Mouse (Mus musculus) frontal cortex, adult (tissue): ENCODE measurements around the gene Lbh.

Source experiments
- ATAC-seq: cut with Nextera tagmentation; 2 replicates; pipeline ENCODE4 v1.9.2; 2017; ENCODE audit warnings: mild to moderate bottlenecking, moderate library complexity, mixed read lengths; ENCODE audit not compliant: low TSS enrichment

Gene Lbh

DNA sequence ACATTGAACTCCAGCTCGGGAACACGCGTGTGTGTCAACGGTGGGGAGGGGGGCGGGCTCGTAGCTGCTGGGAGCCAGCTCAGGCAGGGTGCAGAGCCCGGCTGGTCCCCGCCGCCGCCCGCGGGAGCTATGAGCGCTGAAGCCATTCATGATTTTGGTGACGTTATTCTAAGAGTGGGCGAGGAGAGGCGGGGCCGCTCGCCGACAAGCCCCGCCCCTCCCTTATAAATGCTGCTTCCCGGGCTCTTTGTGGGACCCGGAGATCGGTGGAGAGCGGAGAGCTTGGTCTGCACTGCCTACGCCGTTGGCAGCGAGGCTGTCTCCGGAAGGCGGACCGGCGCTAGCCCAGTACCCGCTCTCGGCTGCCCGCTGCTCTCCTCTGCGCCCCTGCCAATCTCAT, at the start of gene Lbh:
TSS of gene Lbh (plus strand) at position 253 of the 400 bp plus-strand sequence.
- peak; percentile 79 for ATAC-seq

DNA sequence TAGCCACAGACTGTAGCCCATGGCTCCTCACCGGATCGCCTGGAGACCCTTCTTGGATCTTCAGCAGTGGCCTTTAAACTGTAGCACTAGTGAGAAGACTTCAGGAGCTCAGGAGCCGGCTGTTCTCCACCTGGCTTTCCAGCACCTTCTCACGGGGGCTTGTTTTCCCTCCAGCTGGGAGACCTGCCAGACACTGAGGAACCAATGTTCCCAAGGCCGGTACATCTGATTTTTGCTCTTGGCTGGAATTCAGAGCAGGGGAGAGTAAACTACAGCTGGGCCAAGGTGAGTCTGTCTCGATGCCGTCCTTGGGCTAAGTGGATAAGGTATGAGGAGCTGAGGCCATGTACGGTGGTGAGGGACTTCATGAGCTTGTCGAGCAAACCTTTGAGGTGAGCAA, 39.1 kb upstream of the Lbh start:
- ATAC-seq, result no peak

DNA sequence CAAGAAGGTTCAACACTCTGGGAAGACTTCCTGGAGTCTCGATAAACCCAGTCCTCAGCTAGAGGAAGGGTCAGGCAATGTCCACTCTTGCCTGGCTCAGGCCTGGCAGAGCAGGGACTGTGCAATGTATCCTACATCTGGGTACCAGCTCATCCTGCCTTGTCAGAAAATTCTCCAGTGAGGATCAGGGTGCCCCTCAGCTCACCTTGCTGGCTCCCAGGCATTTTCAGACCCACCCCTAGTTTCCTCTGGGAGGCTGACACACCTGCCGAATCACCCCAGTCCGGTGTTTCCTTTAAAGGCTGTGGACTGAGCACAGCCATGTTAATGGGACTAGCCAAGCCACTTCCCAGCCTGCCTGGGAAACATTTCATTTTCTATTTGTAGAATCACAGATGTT, 37.9 kb upstream of the Lbh start:
- no peak for ATAC-seq

DNA sequence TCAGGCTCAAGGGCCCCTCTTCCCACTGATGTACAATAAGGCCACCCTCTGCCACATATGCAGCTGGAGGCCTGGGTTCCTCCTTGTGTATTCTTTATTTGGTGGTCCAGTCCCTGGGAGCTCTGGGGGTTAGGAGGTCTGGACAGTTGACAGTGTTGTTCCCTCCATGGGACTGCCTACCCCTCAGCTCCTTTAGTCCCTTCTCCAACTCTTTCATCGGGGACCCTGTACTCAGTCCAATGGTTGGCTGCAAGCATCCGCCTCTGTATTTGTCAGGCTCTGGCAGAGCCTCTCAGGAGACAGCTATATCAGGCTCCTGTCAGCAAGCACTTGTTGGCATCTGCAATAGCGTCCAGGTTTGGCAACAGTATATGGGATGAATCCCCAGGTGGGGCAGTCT, 37.1 kb upstream of the Lbh start:
- no peak for ATAC-seq

DNA sequence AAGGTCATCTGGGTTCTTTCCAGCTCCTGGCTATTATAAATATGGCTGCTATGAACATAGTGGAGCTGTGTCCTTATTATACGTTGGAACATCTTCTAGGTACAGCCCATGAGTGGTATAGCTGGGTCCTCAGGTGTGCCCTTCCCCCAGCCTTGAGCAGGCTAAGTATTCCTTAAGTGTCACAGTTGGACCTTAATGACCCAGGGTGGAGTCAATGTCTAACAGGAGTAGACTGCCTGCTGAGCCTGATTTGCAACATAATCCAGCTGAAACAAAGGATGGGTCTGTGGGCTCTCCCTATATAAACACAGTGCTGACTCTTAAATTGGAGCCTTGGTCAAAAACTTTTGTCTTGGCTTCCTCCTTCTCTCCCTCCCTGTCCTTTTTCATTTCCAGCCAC, 36.3 kb upstream of the Lbh start:
- no peak for ATAC-seq

DNA sequence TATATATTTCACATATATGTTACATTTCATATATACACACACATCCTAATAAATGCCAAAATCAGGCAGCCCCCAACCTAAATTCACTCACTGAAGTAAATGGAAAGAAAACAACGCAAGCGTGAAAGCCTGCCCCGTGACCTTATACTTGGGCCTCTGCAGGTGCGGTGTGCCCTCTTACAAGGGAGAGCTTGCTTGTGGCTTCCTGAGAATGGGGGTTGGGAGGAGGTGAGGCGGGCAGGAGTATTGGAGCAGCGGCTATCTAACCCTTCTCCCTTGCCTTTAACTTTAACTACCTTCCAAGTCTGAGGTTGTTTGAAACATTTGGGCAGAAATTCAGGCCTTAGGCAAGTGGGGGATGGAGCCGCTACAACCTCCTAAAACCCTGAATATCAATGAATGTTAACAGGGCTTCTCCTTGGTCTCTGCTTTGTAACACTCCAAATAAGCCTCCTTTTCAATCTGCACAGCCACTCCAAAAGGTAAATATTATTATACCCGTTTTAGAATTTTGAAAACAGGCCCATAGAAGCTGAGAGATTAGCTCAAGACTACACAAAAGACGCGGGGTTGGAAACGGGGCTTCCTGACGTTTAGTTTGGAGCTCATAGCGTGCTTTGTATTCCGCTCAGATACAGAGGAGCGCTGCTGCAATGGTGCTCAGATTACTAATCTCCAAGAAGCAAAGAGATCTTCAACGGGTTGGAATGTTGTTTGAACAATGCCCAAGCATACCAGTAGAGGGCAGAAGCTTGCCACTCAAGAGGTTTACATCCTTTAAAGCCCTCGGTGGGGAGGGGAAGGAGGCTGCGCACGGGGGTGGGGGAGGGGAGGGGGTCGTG, 28.3 kb upstream of the Lbh start:
- peak; percentile 88 for ATAC-seq

DNA sequence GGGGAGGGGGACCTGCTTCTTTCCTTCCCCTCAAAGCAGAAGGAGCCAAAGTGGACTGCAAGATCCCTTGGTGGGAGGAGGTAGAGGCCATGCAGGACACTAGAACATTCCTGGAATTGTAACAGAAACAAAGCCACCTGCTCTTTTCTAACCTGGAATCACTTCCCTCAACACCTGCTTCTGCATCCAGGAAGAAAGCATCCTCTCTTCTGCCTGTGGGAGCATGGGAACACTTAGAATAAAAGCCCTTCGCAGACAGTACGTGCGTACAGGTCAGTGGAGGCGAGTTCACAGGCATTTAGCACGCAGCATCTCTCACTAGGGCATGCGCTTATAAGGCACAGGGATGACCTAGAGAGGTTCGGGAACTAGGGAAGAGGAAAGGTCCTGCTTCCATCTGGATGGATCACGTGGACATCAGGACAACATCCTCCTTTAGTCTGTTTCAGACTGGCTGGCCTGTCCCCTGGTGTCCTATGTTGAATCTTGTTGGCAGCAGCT, 27.7 kb upstream of the Lbh start:
- no peak for ATAC-seq

DNA sequence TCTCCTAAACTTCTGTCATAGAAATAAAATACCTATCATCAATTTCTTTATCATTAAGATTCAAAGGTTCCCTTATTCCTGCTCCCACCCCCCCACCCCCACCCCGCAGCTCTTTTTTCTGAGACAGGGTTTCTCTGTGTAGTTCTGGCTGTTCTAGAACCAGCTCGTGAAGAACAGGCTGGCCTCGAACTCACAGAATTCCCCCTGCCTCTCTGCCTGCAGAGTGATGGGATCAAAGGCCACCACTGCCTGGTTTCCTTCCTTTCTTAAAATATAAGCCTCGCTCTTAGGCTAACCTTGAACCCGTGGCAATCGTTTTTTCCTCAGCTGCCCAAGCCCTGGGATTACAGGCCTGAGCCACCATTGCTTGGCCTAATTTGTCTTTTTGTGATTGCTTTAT, 26.5 kb upstream of the Lbh start:
- no peak for ATAC-seq

DNA sequence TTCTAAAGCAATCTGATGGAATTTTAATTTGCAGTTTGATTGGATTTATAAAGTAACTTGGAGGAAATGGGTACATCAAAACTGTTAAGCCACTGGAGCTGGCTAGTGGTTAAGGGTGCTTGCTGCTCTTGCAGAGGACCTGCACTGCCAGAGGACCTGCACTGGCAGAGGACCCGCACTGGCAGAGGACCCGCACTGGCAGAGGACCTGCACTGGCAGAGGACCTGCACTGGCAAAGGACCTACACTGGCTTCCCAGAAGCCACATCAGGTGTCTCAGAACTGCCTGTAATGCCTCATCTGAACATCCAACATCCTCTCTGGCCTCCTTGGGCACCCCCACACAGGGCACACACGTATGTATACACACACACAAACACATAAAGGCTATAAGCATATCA, 22.6 kb upstream of the Lbh start:
- ATAC-seq, result no peak

DNA sequence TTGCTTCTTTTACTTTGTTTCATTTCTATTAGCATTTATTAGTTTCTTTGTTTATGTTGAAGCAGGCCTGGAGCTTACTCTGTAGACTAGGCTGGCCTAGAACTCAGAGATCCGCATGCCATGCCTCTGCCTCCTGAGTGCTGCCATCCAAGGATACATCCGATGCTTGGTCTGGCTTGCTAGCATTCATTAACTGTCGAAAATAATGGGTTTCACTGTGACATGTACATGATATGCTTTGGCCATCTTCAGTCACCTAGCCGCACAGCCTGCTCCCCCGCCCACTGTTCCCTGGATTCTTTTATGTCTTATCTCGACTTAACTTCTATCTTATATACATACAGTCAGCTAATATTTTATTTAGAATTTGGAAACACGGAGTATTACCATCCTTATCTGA, 21.0 kb upstream of the Lbh start:
- no peak for ATAC-seq

DNA sequence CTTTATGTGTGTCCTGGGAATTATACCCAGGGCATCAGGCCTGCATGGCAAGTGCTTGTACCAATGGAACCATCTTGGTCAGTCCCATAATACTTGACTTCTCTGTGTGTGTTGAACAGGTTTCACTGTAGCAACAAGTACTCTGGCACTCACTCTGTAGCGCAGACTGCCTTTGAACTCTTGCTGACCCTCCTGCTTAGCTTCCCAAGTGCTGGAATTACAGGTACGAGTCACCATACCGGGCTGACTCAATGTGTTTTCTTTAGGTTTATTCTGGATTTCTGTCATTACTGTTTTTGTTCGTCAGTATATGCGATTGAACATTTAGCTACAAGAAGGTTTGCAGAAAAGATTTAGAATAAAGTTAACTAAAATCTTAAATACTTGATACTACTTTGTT, 20.1 kb upstream of the Lbh start:
- ATAC-seq, result no peak

DNA sequence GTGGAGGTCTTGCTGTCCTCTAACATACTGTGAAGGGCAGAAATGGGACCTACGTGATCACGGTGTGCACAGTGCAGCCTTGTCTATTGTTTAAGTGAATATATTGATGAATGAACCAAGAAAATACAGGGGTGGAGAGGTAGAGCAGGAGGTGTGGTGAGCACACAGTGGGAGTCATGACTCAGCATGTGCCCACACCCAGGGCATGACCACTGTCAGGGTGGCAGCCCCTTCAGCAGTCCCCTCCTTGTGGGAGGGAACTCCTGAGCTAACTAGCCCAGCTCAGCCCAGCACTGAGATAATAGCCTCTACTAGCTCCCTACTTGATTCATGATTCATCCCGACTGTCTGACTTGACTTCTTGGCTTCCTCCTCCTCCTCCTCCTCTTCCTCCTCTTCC, 19.3 kb upstream of the Lbh start:
- no peak for ATAC-seq

DNA sequence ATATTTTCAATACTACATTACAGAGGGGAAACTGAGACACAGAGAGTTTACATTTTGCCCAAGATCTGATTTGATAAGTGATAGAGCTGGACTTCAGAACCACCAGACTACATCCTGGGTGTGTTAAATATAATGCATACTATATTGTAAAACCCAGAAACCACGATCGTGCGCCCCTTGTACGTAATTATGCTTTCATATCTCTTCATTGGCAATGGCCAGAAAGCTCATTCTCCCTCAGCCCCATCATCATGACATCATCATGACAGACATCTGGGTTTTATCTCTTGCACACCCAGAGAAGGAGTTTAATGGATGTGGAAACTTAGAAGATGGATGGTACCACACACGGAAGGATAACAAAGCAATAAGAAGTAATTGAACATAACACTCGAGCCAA, 17.1 kb upstream of the Lbh start:
- ATAC-seq, result no peak

DNA sequence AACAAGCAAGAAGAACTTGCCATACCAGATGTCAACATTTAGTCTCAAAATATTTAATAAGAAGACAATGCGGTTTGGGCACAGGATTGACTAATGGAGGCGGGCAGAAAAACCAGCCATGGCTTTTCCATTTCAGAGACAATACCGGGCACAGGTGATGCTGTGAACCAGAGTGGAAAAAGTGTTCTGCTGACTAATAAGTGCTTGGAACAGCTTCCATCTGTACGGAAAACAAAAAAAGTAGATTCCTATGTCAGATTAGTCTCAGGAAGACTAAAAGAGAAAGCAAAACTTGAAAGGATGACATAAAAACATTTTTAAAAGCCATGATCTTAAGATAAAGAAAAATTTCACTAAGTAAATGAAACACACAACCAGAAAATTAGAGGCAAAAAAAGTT, 16.4 kb upstream of the Lbh start:
- ATAC-seq, result no peak

DNA sequence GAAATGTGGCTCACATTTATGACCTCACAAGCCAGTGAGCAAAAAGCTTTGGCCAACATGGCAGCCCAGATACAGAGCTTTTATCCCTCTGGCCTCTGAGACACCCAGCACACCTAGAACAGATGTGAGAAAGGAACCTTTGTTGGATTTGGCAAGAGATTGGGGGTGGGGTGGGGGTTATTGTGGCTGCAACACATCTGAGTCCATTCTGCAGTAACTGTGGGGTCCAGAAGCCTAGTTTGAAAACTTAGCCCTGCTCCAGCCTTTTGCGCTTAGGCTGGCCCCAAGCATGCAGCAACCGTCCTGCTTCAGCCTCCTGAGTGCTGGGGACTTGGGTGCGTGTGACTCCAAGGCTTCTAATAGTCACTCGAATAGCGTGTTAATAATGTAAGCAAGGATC, 14.8 kb upstream of the Lbh start:
- ATAC-seq, result no peak

DNA sequence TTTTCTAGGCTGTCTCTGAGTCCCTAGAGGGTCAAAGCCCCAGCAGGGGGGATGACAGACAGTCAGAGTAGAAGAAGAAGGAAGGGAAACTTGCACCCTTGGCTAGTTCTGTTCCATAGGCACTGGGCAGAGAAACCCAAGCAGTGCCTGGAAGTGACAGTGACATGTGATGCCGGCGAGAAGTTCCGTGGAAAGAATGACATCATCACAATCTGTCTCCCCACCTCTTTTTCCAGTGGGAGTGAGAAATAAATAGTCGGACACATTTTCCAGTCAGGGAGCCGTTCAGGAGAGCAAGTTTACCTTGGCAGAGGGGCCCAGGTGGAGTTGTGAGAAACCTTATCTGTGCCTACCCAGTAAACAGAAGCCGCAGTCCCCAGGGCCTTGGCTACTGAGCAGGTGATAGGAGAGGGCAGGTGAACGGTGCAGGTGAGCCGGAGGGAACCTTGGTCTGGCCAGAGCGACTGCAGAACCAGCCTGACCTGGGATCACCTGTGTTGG, 14.1 kb upstream of the Lbh start:
- no peak for ATAC-seq

DNA sequence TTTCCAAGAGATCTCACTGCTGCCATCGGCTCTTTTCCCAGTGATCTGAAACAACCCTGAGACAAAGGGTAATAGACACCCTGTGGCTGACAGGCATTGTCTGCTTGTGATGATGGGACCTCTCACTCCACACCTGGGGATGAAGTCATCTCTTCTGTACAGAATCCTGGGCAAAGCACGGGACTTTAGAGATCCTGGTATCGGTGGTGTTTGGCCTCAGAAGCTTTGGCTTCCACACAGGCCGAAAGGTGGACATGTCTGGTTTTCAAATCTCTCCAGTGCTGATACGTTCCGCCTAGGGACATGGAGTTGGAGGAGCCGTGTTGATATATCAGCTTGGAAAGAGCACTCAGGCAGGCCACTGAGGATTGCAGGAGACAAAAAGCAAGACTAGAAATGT, 13.2 kb upstream of the Lbh start:
- no peak for ATAC-seq

DNA sequence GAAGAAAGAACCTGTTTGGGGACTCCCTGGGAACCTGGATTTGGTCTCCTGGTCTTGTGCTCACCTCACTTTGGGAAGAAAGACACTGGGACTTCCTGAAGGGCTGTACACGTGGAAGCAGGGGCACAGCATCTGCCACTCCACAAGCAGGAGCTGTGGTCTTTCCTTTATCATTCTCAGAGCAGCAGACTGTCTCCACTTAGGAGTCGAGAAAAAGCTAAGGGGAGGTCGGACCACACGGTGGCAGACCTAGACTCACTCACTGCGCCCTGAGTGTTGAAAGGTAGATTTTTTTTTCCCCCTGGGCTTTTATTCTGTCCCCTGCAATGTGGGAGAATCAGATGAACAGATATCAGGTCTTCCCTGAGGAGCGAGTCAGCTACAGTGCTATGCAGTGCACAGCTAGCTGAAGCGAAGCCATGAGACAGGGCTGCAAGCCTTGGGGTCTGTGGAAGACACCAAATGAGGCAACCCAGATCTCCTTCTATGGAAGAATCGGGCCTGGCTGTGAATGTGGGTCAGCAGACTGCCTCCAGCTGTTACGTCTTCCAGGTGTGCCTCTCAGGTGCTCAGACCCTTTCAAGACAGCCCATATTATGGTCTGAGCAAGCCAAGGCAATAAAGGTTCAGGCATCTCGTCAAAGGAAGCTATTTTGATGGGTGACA, 11.7 kb upstream of the Lbh start:
- ATAC-seq, result no peak

DNA sequence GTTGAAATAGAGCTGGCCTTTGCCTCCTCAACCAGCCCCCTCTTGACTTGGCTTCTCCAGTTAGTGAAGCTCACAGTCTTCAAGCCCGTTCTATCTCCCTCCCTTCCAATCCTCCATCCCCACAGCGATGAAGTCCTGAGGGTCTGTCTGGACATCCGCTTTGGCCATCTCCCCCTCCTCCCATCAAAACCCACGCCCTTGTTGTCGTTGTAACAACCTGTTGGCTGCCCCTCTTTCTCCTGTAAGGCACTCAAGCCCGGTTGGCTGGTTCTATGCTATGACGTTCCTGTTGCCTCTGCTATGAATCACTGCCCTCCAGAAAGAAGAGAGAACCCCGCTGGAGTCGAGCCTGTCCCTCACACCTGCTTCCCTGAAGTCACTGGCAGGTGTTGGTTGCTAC, 10.9 kb upstream of the Lbh start:
- no peak for ATAC-seq

DNA sequence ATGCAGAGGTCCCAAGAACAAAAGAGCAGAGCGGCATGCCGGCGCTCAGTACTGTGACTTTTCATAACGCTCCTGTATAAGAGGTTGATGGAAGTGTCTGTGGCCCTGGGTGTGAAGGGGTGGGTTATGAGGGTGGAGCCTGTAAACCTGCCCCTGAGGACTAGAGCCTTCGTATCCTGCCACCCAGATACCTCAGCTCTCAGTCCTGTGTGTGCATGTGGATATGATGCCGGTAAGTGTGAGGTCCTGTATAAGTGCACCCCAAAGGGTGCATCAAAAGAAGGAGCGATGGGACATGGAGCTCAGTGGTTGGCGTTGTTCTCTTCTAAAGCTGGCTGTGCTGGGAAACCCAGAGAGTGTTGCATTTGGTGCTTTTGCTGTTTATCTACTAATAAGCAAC, 10.3 kb upstream of the Lbh start:
- ATAC-seq, result no peak

DNA sequence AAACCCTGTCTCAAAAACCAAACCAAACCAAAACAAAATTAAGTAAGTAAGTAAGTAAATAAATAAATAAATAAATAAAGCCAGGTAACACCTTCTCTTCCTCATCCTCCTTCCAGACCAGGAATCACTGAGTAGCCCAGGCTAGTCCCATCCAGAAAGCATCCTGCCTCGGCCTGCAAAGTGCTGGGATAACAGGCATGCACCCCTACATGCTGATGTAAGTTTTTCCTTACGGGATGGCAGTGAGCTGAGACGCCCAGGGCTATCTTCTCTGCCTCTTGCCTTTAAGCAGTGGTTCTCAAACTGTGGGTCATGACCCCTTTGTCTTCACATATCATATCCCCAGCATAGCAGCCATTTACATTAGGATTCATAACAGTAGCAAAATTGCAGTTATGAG, 9.5 kb upstream of the Lbh start:
- ATAC-seq, result no peak

DNA sequence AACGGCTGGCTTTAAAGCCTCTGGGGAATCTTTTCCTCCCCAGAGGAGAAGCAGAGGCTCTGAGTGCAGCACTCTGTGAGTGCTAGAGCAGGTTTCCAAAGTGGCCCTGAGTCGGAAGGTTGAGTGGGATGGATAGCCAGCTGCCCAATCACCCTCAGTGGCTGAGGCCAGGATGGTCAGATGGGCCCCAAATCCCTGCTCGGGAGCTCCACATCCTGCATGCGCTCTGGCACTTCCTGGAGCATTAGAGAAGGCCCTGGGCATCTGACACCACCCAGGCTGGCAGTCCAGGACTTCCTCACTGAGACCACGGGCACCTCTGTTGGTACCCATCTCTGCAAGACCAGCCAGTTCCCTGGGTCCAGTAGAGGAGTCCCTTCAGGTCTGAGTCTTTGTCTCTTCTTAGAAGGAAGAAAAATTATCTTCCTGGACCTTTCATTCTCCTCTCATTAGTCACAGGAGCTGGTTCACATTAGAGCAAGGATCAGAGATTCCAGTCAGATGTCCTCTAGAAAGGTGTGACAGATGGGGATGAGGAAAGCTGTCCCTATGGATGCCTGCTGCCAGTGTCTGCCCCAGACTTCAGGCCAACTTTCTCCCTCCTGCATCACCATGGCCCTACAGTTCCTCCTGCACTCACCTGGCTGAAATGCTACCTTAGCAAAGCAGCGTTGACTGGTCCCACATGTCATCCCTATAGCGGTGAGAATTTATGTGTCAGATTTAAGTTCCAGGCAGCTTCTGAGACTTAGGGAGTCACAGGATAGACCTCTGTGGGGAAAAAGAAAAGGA, 8.8 kb upstream of the Lbh start:
- ATAC-seq, result no peak

DNA sequence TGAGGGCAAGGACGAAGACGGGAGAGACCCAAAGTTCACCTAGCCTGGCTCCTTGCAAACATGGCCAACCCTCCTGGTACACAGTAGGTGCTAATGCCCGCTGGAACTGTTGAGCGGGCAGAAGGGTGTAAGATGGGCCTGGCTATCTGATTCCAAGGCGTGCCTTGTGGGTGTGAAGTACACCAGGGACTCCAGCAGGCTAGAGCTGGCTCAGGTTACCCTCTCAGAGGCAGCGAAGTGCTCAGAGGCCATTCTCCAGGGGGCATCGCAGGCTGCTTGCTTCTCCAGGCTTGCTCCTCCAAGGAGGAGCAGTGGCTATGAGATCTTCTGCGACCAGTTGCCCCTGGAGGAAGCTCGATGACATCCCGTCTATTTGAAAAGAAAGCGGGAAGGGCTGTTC, 6.8 kb upstream of the Lbh start:
- no peak for ATAC-seq
